Mouse (Mus musculus) lung, postnatal 4 days (tissue): ENCODE measurements around the gene Cep68.

Experiments used
- DNase-seq, 2 experiments: peaks; one replicate each; pipeline ENCODE4 v3.0.0; 2021

Cep68 gene

DNA sequence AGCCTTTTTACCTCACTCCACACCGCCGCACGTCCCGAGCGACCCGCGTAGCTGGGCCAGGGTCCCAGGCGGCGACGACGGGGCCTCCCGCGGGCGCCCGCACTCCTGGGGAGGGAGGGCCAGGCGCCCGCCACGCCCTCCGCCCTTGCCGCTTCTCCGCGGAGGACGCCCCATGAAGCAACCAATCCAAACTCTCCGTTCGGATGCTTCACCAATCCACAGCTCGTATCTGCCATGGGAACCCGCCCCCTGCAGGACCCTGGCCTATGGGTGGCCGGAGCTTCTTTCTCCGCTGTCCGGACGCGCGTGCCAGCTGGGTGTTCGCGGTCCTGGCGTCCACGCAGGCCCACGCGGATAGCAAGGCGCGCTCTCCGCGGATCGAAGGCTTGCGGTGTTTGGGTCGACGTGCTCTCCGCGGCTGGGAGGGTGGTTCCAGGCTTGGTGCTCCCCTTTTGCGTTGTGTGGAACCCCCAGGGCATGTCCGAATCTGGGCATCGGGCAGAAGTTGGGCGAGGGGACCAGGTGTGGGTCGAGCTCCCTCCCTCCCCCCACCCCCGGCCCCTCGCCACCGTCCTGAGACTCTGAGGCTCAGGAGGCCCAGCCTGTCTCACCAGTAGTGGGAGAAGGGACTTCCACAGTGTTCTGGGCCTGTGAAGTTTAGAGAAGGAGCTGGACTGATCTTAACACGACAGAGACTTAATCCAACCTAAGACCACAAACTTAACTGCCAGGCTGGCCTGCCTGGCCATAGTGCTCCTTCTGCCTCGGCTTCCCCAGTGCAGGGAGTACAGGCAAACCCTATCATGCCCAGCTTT lies at the start of gene Cep68:
TSS of gene Cep68 (minus strand) at position 134 of the 815 bp plus-strand sequence.
- peak; percentile 97 to 98 for DNase-seq

DNA sequence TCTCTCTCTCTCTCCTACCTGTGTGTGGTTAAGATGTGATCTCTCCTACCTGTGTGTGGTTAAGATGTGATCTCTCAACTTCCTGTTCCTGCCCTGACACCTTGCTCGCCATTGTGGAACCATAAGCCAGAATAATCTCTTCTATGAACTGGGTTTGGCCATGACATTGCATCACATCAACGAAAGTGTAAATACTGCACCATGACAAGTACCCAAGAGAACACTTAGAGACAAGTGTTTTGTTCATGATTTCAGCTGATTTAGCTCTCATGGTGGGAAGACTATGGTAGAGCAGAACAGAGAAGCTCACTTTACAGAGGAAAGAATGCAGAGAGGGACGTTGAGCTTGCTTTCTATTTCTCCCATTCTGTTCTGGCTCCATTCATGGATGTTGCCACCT lies 35.2 kb upstream of the Cep68 start:
- no peak for DNase-seq

DNA sequence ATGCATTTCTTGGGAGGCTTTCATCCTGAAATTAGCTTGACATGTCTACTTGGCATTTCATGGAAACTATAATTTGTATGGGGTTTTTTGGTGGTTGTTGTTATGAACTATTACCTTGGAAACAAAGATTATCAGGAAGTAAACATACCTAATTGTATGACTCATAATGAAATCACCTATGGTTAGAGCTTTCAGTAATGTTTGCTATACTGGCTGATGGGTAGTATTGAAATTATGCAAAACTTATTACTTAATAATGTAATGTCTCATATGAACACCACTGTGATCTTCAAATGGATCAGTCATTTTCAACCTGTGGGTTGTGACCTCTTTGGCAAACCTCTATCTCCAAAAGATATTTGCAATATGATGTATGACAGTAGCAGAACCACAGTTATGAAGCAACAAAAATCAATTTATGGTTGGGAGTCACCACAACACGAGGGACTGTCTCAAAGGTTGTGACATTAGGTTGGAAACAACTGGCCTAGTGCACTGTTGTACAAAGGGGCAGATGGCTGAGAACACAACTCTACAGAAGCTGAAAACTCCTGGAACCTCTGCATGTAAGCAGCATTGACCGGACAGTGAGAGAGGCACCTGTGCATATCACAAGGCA lies 33.5 kb upstream of the Cep68 start:
- no peak for DNase-seq

DNA sequence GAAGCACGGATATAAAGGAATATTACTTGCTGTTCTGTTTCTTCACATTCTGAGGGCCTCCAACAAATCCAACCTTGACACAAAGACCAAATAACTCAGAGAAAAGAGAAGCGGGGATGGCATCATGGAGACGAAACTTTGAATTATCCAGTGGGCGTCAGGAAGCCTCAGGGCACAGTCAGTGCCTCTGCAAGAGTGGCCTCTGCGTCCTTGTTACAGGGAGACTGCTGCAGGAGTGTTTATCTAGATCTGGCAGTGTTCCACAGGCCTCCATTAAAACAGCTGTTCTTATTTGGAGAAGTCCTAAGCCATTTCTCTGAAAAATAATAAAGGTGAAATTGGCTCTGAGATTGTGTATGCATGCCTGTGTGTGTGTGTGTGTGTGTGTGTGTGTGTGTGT lies 31.8 kb upstream of the Cep68 start:
- DNase-seq, result peak in 1 of 2 experiments; percentile 24

DNA sequence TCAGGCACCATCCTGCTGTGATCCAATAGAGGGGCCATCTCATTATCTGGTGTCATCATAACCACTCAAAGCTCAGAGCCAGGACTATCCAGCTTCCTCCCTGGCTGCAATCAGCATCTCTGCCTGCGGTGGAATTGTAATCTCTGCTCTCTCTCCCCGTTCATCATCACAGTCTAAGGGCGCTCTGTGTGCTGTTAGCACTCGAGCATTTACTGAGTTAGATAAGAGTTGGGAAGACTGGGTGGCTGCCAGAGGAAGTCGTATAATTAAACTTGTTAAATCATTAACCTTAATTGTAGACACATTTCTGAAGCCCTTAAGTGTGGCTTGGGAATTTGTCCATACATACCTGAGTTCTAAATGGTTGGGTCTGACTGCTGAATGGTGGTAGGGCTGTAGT lies 29.5 kb upstream of the Cep68 start:
- no peak for DNase-seq

DNA sequence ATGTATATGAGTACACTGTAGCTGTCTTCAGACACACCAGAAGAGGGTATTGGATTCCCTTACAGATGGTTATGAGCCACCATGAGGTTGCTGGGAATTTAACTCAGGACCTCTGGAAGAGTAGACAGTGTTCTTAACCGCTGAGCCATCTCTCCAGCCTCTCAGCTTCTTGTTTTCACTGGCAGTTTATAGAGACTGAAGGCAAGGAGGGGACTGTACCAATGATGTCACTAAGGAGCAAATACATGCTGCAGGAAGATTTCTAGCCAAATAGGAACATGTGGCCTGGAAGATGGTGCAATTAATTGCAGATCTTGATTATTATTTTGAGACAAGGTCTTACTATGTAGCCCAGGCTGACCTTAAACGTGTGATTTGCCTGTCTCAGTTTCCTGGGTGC lies 27.9 kb upstream of the Cep68 start:
- no peak for DNase-seq

DNA sequence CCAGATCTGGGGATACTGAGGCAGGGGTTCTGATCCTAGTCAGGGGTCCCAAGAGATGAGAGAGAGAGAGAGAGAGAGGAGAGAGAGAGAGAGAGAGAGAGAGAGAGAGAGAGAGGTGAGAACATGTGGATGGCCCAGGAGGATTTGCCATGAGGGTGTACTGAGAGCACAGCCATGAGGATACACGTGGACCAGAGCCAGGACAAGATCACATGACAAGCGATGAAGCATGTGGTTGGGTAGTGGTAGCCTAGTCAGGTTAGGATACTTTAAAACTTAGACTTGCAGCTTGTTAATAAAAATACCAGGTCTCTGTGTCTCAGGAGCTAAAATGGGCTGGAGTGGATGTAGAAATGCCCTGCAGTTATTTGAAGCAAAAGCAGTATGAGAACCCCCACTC lies 26.7 kb upstream of the Cep68 start:
- DNase-seq, result no peak

DNA sequence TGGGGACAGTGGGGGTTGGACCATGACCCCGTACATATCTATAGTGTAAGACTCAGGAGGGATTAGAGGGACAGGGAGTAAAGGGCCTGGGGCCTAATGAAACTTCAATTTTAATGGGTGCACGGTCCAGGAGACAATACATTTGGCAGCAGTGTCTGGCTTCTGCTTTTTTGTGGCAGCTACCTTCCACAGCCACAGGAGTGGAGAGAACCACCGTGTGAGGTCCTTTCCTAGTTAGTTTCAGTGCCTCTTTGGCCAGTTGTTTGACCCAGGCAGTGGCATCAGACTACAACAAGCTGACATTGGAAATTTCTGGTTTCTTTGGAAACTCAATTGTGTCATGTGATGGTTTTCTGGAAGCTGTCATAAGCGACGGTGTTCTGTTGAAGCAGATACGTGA lies 20.7 kb upstream of the Cep68 start:
- no peak for DNase-seq

DNA sequence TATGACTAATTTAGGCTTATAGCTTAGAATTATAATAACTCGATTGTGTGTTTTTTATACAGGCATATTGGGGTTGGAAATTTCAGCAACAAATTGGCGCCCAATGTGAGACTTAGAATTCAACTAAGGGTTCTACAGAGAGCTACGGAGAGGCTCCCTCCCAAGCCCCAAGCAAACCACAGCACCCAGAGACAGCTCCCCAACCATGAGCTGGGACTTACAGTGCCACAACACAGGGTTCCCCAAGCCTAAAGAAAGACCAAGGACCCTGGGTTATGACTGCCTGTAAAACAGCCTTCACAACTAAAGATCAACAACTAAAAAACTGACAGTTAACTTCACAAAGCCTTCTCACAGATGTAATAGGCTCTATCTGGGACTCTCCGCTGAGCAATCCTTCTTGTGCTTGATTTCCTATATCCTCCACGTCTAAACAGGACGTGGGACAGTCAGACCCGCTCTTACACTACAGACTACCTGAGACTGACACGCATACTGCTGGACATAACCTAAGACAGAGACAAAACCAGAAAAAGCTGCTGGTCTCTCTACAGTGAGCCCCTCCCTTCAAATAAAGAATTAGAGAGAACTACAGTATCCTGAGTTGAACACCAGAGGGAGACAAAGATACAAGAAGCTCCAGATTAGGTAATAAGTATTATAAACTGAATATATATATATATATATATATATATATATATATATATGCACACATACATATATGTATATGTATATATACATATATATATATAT lies 13.6 kb upstream of the Cep68 start:
- DNase-seq, result no peak

DNA sequence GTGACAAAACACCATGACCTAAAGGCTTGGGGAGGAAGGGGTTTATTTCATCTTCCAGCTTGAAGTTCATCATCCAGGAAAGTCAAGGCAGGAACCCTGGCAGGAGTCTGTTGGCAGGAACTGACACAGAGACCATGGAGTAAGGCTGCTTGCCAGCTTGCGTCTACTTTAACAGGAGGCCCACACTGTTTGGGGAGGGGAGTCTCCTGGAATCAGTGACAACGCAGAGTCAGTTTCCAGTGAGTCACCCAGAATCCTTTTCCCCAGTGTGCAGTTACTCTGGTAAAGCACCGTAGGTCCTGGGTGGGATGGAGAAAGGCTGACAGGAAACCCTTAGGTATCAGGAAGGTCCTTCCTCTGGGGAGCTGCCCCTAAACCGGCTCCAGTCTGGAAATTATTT lies 5.6 kb upstream of the Cep68 start:
- DNase-seq, result no peak

DNA sequence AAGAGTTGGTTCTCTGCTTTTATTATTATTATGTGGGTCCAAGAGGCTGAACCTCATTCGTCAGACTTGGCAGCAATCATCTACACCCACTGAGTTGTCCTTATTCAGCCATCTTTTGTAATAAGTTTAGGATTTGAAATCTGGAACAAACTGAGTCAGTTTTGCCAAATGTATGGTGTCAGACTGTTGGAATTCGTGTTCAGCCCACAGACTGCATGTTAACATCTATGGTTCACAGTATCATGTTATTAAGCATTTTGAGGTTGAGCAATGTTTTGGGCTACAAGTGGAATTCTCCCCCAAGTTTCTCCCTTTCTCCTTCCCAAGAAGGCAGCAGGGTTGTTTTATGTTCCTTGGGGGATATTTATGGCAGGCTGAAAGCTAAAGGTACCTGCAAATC lies 3.9 kb upstream of the Cep68 start:
- DNase-seq, result no peak

DNA sequence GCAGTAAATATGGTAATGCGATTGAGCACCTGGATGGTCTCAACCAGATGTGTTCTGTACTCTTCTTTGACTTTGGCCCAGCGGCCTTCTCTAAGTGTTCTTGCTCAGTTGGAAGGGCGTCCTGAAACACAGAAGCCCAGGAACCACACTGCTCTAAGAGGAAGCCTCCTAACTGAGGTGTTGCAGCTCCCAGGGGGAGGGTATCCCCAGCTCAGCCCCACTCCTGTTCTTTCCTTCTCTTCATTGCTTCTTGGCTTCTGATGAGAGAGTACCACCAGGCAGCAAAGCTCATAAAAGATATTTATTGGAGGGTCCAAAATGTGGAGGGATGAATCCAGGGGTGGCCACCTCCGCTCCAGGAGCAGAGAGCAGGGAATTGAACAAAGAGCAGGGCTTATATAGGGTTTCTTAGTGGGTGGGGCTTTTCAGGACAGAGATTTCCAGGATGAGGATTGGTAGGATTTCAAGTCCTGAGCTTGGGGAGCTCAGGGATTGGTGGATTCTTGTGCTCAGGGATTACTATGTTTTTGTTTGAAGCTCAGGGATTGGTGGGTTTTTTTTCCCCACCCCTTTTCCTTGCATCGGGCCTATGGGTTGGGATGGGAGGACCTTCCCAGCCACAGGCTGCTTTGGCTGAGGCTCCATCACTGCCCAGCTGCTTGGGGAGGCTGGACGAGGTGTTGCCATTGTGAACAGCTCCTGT lies 1.4 kb upstream of the Cep68 start:
- DNase-seq, result no peak

DNA sequence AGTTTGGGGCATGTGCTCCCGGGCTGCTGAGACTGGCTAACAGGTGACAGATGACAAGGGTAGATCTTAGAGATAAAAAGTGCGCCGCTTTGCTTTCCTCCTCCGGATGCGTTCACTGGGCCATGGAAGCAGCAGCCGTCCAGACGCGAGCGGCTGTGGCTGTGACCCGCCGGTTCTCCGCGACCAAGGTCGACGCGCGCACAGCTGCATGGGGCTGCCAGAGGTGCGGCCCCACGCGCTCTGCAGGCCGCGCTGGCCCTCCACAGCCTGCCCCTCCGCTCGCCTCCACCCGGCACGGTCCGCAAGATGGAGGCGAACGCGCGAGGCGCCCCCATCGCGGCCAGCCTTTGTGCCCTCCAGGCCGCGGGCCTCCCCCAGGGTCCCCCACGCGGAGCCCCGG lies 389 bp downstream of the Cep68 start:
- DNase-seq, result no peak

DNA sequence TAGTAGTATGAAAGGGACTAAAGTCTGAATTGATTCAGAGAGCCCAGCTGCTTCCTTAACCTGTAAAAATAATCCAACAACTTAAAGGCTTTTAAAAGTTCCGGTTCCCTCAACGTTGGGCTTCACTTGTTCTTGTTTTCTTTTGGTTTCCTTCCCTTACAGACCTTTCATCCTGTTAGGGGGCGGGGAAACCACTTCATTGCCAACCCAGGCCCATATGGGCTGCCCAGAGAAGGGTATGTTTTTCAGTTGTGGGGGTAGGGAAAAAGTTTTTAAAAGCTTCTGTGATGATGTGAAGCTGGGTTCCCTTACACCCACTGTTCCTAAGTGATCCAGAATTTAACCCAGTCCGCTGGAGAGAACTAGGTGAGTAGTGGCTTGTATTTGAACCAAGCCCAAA lies 952 bp downstream of the Cep68 start:
- DNase-seq, result no peak

DNA sequence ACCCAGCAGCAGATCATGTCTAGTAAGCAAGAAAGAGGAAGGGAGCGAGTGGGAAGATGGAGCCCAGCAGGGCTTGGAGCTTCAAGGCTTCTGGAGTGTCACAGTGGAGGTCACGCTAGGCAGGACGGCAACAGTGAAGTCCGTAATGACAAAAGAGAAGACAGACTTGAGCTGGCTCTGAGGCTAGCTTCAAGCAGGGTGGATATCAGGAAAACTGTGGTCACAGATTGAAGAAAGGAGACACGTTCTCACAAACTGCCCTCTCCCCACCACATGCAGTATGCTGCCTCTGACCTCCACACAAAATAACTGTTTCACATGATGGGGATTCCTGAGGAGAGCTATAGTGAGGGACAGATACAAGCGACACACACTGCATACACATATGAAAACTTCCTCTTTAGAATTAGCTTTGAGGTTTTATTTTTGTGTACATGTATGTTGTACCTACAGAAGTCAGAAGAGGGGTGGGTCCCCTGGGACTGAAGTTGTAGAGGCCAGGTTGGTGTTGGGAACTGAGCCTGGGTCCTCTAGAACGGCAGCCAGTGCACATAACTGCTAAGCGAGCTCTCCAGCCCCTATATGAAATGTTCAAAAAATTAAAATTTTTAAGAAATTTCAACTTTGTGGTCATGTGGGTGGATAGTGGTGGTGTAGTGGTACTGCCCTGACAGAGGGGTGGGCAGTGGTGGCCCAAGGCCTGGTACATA lies 1.9 kb downstream of the Cep68 start:
- no peak for DNase-seq

DNA sequence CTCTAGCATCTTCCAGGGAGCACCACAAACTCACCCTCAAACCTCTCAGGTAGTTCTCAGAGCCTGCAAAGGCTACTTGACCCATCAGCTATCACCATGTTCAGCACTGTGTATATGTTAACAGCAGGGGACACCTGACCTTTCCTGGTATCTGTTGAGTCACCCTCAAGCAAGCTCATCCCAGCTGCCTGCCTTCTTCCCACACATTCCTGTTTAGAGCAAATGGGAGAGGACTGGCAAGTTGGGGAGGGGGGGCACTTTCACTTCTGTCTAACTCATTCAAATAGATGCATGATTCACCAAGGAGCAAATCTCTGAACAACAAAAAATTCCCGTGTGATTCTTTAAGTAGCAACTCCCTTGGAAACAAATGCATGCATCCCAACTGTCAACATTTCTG lies 2.6 kb downstream of the Cep68 start:
- no peak for DNase-seq

DNA sequence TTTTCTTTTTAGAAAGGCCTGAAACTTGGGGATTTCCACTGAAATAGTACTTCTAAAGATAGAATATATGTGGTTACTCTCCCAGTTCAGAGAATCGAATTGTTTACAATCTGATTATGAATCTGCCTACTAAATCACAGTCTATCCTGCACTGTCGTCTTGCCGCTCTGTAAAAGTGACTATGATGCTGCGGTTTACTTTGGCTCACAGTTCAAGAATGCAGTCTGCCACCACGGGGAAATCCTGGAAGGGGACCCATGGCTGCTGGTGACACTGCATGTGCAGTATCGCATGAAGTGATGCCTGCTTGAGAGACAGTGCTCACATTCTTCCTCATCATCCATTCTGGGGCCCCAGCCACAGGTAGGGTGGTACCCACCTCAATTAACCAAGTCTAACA lies 3.9 kb downstream of the Cep68 start:
- DNase-seq, result no peak

DNA sequence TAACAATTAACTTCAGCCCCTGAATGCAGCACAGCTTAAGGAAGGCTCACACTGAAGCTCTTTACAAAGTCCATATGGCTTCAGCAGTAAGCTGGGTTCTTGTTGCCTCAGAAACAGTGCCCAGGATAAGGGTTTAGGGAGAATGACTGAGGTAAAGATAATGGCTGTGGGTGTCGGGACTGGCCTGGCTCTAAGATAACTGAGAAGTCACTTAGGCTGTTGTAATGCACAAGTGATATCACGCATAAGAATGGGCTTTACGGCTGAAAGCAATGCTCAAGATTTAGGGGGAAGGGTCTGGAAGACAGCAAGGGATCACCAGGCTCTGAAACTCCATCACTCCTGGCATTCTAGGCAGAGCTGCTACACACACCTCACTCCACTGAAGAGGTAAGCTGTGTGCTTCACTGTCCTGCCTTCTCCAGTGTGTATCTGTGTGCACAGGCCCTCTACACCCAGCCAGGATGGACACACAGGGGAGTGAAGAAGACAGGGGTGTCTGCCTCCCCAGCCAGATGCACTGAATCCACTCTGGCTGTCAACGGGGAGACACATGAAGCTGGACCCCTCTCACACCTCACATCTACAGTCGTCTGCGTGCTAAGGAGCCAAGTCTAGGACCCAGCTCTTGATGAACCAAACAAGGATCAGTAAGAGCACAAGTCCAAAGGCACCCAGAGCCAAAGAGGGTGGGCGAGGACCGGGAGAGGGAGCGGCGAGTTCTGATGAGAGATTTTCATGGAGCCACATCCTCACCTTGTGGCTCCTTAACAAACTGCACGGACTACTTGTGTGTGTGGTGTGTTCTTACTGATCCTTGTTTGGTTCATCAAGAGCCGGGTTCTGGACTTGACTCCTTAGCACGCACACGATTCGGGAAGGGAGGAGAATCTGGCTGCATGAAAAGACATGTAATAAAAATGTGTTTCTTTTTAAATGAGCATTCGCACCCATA lies 4.6 kb downstream of the Cep68 start:
- no peak for DNase-seq

DNA sequence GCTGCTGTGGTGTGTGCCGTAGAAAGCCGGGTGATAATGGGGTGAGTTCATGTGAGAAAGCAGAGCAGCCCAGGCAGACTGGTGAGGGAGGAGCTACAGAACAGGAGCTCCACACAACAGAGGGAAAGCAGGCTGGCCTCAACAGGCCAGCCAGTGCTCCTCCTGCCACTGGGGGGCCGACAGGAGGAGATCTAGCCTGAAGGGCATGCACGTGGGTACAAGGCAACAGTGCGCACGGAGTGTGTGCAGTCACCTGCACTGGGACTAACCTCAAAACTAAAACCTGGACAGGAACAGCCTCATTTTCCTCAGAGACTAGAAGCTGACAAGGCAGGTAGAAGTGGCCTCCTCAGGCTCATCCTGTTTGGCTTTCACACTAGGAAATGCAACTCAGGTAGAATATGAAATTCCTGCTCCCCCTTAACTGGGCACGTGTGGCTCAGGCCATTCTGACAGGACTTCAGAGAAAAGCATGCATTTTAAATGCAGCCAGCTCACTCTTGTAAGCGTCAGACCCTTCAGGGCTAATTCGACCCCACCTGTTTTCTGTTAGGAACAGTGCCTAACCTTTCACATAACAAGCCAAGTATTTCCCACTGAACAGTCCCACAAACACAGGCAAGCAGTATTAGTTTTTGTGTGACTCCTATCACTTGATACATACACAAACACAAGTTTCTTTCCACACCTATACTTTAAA lies 5.9 kb downstream of the Cep68 start:
- no peak for DNase-seq

DNA sequence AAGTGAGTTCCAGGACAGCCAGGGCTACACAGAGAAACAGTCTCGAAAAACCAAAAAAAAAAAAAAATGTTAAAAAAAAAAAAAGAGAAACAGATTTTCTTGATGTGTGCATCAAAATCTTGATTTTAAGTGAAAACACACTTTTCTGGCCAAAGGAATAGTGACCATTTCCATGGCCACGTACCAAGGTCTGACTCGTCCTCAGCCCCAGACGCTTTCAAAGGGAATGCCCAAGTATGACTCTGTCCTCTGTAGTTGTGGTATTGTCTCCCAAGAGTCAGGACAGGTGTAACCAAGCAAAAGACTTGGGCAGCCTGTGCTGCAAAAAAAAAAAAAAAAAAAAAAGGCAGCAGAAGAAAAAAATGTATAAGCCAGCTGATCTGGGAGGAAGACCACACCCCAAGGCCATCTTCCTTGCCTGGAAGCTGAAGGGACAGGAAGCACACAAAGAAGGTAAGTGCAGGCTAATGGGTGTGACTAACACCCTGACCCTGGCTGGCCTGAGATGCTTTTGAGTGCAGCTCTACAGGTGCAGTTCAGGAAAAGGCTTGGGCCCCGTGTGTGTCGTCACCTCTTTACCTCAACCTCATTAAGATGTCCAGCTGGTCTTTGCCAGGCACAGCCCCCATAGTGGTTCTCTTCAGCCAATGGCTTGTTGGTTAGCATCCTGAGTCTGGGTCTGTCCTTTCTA lies 6.7 kb downstream of the Cep68 start:
- no peak for DNase-seq
